Comparison of ENCODE assay signal across 24 mouse cellular contexts in genomic region chr5:20998427-20998826, GRCm38 (mm10). TPM values are rescaled to one million over a fixed set of nuclear protein-coding genes. Genes with fewer than 3 reads are reported as not detected.
DNase-seq lines count a peak whose midpoint lies in the region; ATAC-seq and TF ChIP-seq lines count a peak whose summit lies in the region.
"Had no signal": no experiment of that assay in that cellular context is flagged by ENCODE, and none has a peak within 500 bp of the region (broad histone marks: within the 10 kb centered on the region; RNA-seq: fewer than 3 reads in every experiment).

No protein-coding gene starts in this region.

- no peak overlapping the region for H3K4me2 ChIP-seq in liver, embryonic 12.5 days
- H3K4me2 ChIP-seq in liver, postnatal 0 days (ENCODE audit: low read depth, low read length), result no peak overlapping the region
- no peak overlapping the region for H3K4me2 ChIP-seq in midbrain, embryonic 16.5 days (ENCODE audit: low read length)
- H3K4me2 ChIP-seq: heart, embryonic 15.5 days; lung, embryonic 14.5 days; midbrain, embryonic 11.5 days had no signal

- no peak overlapping the region for H3K27ac ChIP-seq in liver, embryonic 12.5 days
- no peak overlapping the region for H3K27ac ChIP-seq in liver, postnatal 0 days (ENCODE audit: low read depth)
- no peak overlapping the region for H3K27ac ChIP-seq in midbrain, embryonic 16.5 days (ENCODE audit: low read length)
- H3K27ac ChIP-seq: heart, embryonic 15.5 days had no signal

- no peak overlapping the region for H3K9ac ChIP-seq in liver, embryonic 12.5 days
- no peak overlapping the region for H3K9ac ChIP-seq in liver, postnatal 0 days (replicated peaks)
- no peak overlapping the region for H3K9ac ChIP-seq in midbrain, embryonic 16.5 days (ENCODE audit: low read depth, low read length)
- H3K9ac ChIP-seq: heart, embryonic 15.5 days; lung, embryonic 14.5 days had no signal

- H3K9me3 ChIP-seq in liver, embryonic 12.5 days (replicated peaks), result 0 out of 2 replicates have a peak, but pooled peaks cover 4% of the 10 kb centered on the region
- no peaks in the 10 kb centered on the region for H3K9me3 ChIP-seq in liver, postnatal 0 days (ENCODE audit: low read length)
- H3K9me3 ChIP-seq in midbrain, embryonic 16.5 days (replicated peaks; ENCODE audit: control insufficient read depth, low read length, poor library complexity, severe bottlenecking), result no peaks in the 10 kb centered on the region
- H3K9me3 ChIP-seq: heart, embryonic 15.5 days had no signal

- no peak for TF ChIP-seq EP300 in liver, postnatal 0 days (IDR thresholded peaks at IDR 0.05; ENCODE audit: low read depth)

- peak; percentile 65 for ATAC-seq in liver, embryonic 12.5 days
- 0 out of 2 replicates have a peak, but pooled peaks have one; percentile 38 for ATAC-seq in liver, postnatal 0 days
- no peak for ATAC-seq in midbrain, embryonic 16.5 days
- ATAC-seq: forebrain, embryonic 14.5 days; hindbrain, embryonic 16.5 days had no signal

- TF ChIP-seq CTCF in liver, postnatal 0 days (IDR thresholded peaks at IDR 0.05; ENCODE audit: low read depth), result no peak

- no peaks in the 10 kb centered on the region for H3K27me3 ChIP-seq in liver, embryonic 12.5 days (replicated peaks)
- H3K27me3 ChIP-seq in liver, postnatal 0 days (ENCODE audit: insufficient read depth, low read length), result no peaks in the 10 kb centered on the region
- no peaks in the 10 kb centered on the region for H3K27me3 ChIP-seq in midbrain, embryonic 16.5 days (ENCODE audit: control insufficient read depth, insufficient read depth, low read depth, low read length)
- H3K27me3 ChIP-seq: heart, embryonic 15.5 days had no signal

- no peak overlapping the region for H3K4me3 ChIP-seq in liver, embryonic 12.5 days
- no peak overlapping the region for H3K4me3 ChIP-seq in liver, postnatal 0 days (ENCODE audit: low read depth, low read length)
- no peak overlapping the region for H3K4me3 ChIP-seq in midbrain, embryonic 16.5 days (ENCODE audit: low read depth, low read length)
- H3K4me3 ChIP-seq: heart, embryonic 15.5 days had no signal

- intact Hi-C loops in gastrocnemius, postnatal 36 days (cut with DNase I), result no loop called here

- peaks cover 93% of the 10 kb centered on the region for H3K36me3 ChIP-seq in liver, embryonic 12.5 days
- peaks cover 57% of the 10 kb centered on the region for H3K36me3 ChIP-seq in liver, postnatal 0 days (replicated peaks; ENCODE audit: insufficient read depth, low read length)
- peaks cover 54% of the 10 kb centered on the region for H3K36me3 ChIP-seq in midbrain, embryonic 16.5 days (ENCODE audit: control insufficient read depth, insufficient read depth, low read length)

- peaks cover 37% of the 10 kb centered on the region for H3K4me1 ChIP-seq in liver, embryonic 12.5 days
- H3K4me1 ChIP-seq in liver, postnatal 0 days (ENCODE audit: insufficient read depth), result no peaks in the 10 kb centered on the region
- no peaks in the 10 kb centered on the region for H3K4me1 ChIP-seq in midbrain, embryonic 16.5 days (ENCODE audit: control insufficient read depth, insufficient read depth, low read length)
- H3K4me1 ChIP-seq: heart, embryonic 15.5 days had no signal

- 48% methylated on average over 6 of the region's 6 CpGs for WGBS in liver, embryonic 12.5 days (ENCODE audit: insufficient replicate concordance)
- WGBS in liver, postnatal 0 days (ENCODE audit: insufficient replicate concordance), result 60% methylated on average over 6 of the region's 6 CpGs
- WGBS in midbrain, embryonic 16.5 days, result 93% methylated on average over 6 of the region's 6 CpGs

- peak; percentile 40 for DNase-seq in c-Kit-positive CD71-positive TER-119-positive erythroid progenitor cells, embryonic 14.5 days (ENCODE audit: low spot score)
- no peak for DNase-seq in liver, postnatal 0 days
- DNase-seq in gastrocnemius, postnatal 36 days, result no peak
- DNase-seq in urinary bladder, postnatal 36 days (ENCODE audit: low spot score in 2 of 2), result no peak
- DNase-seq: B cell, adult 2 months; cerebellum, adult 11 months; cerebellum, adult 9-10 months; cerebellum, postnatal 36 days; kidney, adult 8-10 months; kidney, postnatal 10 days; layer of hippocampus, postnatal 36 days; left cerebral cortex, postnatal 4 days; lung, embryonic 14.5 days; lung, postnatal 14 days; right cerebral cortex, postnatal 25 days; spleen, adult 18-20 months; thymus, adult 18-20 months; thymus, postnatal 36 days had no signal

RNA-seq across cellular contexts. Expression of gene Rsbn1l, which starts 42.2 kb away (rescaled TPM):
- 6.4 and 6.6 TPM in 2 replicates for polyA plus RNA-seq in liver, embryonic 12.5 days (2016; fragmentation: Nextera tagmentation; extraction: Ambion mirVana)
- 3.7 and 5.5 TPM in 2 replicates for polyA plus RNA-seq in liver, postnatal 0 days (2015; fragmentation: Nextera tagmentation; extraction: Ambion mirVana)
- polyA plus RNA-seq in midbrain, embryonic 16.5 days (2015; fragmentation: Nextera tagmentation; extraction: Ambion mirVana), result 4.3 and 4.9 TPM in 2 replicates
- 1 to 10 TPM; 7.0 to 8.9 TPM for total RNA-seq in gastrocnemius, postnatal 36 days (2021)

RNA-seq across cellular contexts. Expression of gene Ptpn12, which starts 57.3 kb away (rescaled TPM):
- polyA plus RNA-seq in liver, embryonic 12.5 days (2016; fragmentation: Nextera tagmentation; extraction: Ambion mirVana), result 16.9 and 17.1 TPM in 2 replicates
- 11.3 and 12.5 TPM in 2 replicates for polyA plus RNA-seq in liver, postnatal 0 days (2015; fragmentation: Nextera tagmentation; extraction: Ambion mirVana)
- 22.5 and 23.5 TPM in 2 replicates for polyA plus RNA-seq in midbrain, embryonic 16.5 days (2015; fragmentation: Nextera tagmentation; extraction: Ambion mirVana)
- total RNA-seq in gastrocnemius, postnatal 36 days (2021), result 10 to 100 TPM; 11.2 to 11.6 TPM
